Mouse (Mus musculus) forebrain, embryonic 15.5 days (tissue): Measurements from ENCODE around the gene Gab1. TPM values are rescaled to one million over a fixed set of nuclear protein-coding genes. Genes with fewer than 3 reads are reported as not detected.

Source experiments
- ATAC-seq: fragments of 200-750 bp; cut with Nextera tagmentation; replicated peaks from 2 replicates; pipeline ENCODE4 v1.8.0; 2017; ENCODE audit warnings: mild to moderate bottlenecking, moderate TSS enrichment, moderate library complexity
- H3K27ac ChIP-seq: fragments of 300-500 bp; sonication (generic); replicated peaks from 2 replicates; pipeline ENCODE4 v1.5.1; 2015; ENCODE audit warnings: mild to moderate bottlenecking, inconsistent platforms
- H3K27me3 ChIP-seq: fragments of 300-500 bp; sonication (generic); 2 replicates; pipeline ENCODE4 v1.6.1; 2015; ENCODE audit warnings: inconsistent platforms
- H3K36me3 ChIP-seq: fragments of 300-500 bp; sonication (generic); 2 replicates; pipeline ENCODE4 v1.6.1; 2015; ENCODE audit warnings: mild to moderate bottlenecking, inconsistent platforms
- H3K4me1 ChIP-seq: fragments of 300-500 bp; sonication (generic); 2 replicates; pipeline ENCODE4 v1.6.1; 2015; ENCODE audit warnings: inconsistent platforms
- H3K4me2 ChIP-seq: fragments of 300-500 bp; sonication (generic); replicated peaks from 2 replicates; pipeline ENCODE4 v1.6.1; 2015; ENCODE audit warnings: mild to moderate bottlenecking, inconsistent platforms
- H3K4me3 ChIP-seq: fragments of 300-500 bp; sonication (generic); 2 replicates; pipeline ENCODE4 v1.5.1; 2015; ENCODE audit warnings: mild to moderate bottlenecking, inconsistent platforms
- H3K9ac ChIP-seq: fragments of 300-500 bp; sonication (generic); replicated peaks from 2 replicates; pipeline ENCODE4 v1.6.1; 2015; ENCODE audit warnings: mild to moderate bottlenecking, inconsistent platforms
- H3K9me3 ChIP-seq: fragments of 300-500 bp; sonication (generic); 2 replicates; pipeline ENCODE4 v1.6.1; 2016; ENCODE audit warnings: inconsistent platforms
- WGBS: fragments of 180-500 bp; shearing (Covaris S2); methylation state at CpG from one replicate; pipeline ENCODE4 v1.1.7; 2015; ENCODE audit warnings: mixed read lengths; 5-methylcytosine and 5-hydroxymethylcytosine counted together
- polyA plus RNA-seq: library from polyadenylated mRNA; unstranded; fragments of >200 nt; fragmentation: Nextera tagmentation; extraction: Ambion mirVana; gene quantifications from 2 replicates; pipeline ENCODE4 v1.2.1, GENCODE M21; 2015

Gene Gab1
- polyA plus RNA-seq, 1 experiment from 2014 or later: 12.0 TPM

GRCm38 (mm10) chr8:80817065-80817464 is 63.3 kb downstream of the Gab1 start:
- H3K9me3 ChIP-seq: no peaks in the 10 kb centered on the region
- ATAC-seq: no peak
- H3K27me3 ChIP-seq: no peaks in the 10 kb centered on the region
- 95% methylated on average over 2 of the region's 2 CpGs for WGBS
- H3K36me3 ChIP-seq: no peaks in the 10 kb centered on the region
- no peak overlapping the region for H3K9ac ChIP-seq
- H3K4me3 ChIP-seq: no peak overlapping the region
- H3K27ac ChIP-seq: no peak overlapping the region
- H3K4me1 ChIP-seq: peaks cover 22% of the 10 kb centered on the region
- no peak overlapping the region for H3K4me2 ChIP-seq

GRCm38 (mm10) chr8:80815179-80815578 is 65.1 kb downstream of the Gab1 start:
- H3K9ac ChIP-seq: no peak overlapping the region
- H3K9me3 ChIP-seq: no peaks in the 10 kb centered on the region
- H3K4me1 ChIP-seq: peaks cover 19% of the 10 kb centered on the region
- no peak for ATAC-seq
- H3K4me3 ChIP-seq: no peak overlapping the region
- WGBS: 52% methylated on average over 6 of the region's 6 CpGs
- no peak overlapping the region for H3K27ac ChIP-seq
- no peaks in the 10 kb centered on the region for H3K36me3 ChIP-seq
- H3K27me3 ChIP-seq: no peaks in the 10 kb centered on the region
- H3K4me2 ChIP-seq: no peak overlapping the region

DNA sequence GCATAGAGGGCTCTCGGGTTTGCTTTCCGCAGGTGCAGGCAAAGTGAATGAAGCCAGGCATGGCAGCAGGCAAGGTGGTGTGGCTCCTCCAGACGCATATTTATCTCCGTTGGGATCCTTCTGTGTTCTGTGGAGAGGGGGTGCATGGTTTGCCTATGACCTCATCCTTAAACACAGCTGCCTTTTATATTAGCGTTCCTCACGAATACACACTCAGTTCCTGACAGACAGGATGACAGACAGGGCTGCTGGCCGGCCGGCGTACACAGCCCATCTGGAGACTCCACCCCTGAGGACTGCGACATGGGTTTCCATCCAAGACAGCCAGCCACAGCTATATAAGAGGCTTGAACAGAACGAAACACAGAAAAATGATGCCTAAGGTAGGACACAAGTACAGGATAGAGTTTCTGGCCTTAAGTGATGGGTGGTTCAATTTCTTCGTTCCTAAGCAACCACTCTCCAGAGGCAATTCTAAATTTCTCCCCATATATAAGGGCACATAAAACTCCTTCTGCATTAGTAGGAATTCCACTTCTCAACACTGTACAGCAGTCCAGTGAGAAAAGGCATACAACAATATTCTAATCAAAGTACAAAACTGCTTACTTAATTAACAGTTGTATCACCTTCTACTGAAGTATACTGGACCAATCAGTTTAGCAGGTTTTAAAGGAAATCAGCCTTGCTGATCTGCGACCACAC is 66.1 kb downstream of the Gab1 start:
- peak; percentile 67 for ATAC-seq

DNA sequence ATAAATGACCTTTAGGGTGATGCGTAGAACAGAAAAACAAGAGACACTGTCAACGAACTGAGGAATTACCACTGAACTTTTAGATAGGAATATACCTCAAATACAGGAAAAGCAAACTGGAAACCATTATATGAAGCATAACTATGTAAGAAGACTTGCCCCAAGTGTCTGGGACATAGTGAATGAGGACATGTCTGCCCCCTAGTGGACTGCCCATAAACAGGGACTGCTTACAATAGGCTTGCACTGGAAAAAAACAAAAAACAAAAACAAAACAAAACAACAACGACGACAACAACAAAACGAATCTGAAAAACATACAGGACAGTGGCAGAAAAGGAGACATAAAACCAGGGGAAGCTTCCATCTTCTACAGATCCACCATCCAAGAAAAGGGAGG is 66.9 kb downstream of the Gab1 start:
- H3K4me2 ChIP-seq: no peak overlapping the region
- no peaks in the 10 kb centered on the region for H3K36me3 ChIP-seq
- H3K4me1 ChIP-seq: peaks cover 24% of the 10 kb centered on the region
- H3K9ac ChIP-seq: no peak overlapping the region
- H3K27me3 ChIP-seq: no peaks in the 10 kb centered on the region
- no peak overlapping the region for H3K4me3 ChIP-seq
- ATAC-seq: no peak
- no peaks in the 10 kb centered on the region for H3K9me3 ChIP-seq
- 94% methylated on average over 5 of the region's 5 CpGs for WGBS
- H3K27ac ChIP-seq: no peak overlapping the region

More for the DNA sequence above, 66.1 kb downstream of the Gab1 start:
- Histone ChIP-seq H3K27me3 (no peaks in the 10 kb centered on the region), H3K4me3 (no peak overlapping the region), H3K9me3 (no peaks in the 10 kb centered on the region), H3K36me3 (no peaks in the 10 kb centered on the region), H3K4me1 (peaks cover 19% of the 10 kb centered on the region), H3K27ac (no peak overlapping the region), H3K9ac (no peak overlapping the region), H3K4me2 (no peak overlapping the region)
- WGBS: 29% methylated on average over 13 of the region's 13 CpGs

DNA sequence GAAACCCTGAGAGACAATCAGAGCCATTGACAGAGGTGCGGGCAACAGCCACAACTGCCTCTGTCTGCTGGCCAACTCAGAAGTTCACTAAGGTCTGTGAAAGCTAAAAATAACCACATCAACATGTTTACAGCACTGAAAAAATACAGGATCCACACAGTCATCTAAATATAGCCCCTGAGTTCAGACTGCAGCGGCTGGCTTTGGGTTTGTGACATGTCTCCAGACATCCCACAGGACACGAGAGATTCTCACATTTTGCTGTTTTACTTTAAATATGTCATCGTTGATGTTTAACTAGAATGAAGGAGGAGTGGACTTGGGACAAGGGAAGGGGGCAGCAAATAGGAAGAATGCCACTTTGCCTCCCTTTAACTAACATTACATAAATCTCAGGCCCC is 68.7 kb downstream of the Gab1 start:
- Histone ChIP-seq H3K27me3 (no peaks in the 10 kb centered on the region), H3K4me3 (no peak overlapping the region), H3K9me3 (no peaks in the 10 kb centered on the region), H3K9ac (no peak overlapping the region), H3K27ac (no peak overlapping the region), H3K4me2 (no peak overlapping the region), H3K4me1 (peaks cover 33% of the 10 kb centered on the region), H3K36me3 (no peaks in the 10 kb centered on the region)
- ATAC-seq: no peak
- WGBS: 85% methylated on average over 4 of the region's 4 CpGs

GRCm38 (mm10) chr8:80810916-80811315 is 69.4 kb downstream of the Gab1 start:
- no peak for ATAC-seq
- no peaks in the 10 kb centered on the region for H3K36me3 ChIP-seq
- H3K9ac ChIP-seq: no peak overlapping the region
- H3K4me1 ChIP-seq: peaks cover 33% of the 10 kb centered on the region
- H3K4me3 ChIP-seq: no peak overlapping the region
- H3K27me3 ChIP-seq: no peaks in the 10 kb centered on the region
- no peaks in the 10 kb centered on the region for H3K9me3 ChIP-seq
- WGBS: 80% methylated on average over 4 of the region's 4 CpGs
- no peak overlapping the region for H3K4me2 ChIP-seq
- H3K27ac ChIP-seq: no peak overlapping the region

DNA sequence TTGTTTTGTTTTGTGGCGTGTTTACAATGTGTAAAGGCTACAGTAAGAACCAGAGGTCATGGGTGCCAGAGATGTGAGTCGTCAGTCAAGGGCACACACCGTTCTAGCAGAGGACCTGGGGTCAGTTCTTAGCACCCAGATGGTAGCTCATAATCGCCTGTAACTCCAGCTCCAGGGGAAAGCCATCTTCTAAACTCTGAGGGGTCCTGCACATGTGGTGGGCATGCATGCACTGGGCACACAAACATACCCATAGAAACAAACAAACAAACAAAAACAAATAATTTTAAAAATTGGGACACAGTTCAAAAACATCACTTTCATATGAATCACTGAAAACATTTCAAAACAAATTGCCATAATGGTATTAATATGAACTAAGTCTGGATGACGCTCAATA is 69.9 kb downstream of the Gab1 start:
- no peak for ATAC-seq
- H3K27me3 ChIP-seq: no peaks in the 10 kb centered on the region
- H3K4me1 ChIP-seq: peaks cover 31% of the 10 kb centered on the region
- H3K36me3 ChIP-seq: no peaks in the 10 kb centered on the region
- H3K9me3 ChIP-seq: no peaks in the 10 kb centered on the region
- no peak overlapping the region for H3K4me2 ChIP-seq
- WGBS: 93% methylated on average over 5 of the region's 5 CpGs
- no peak overlapping the region for H3K27ac ChIP-seq
- H3K9ac ChIP-seq: no peak overlapping the region
- no peak overlapping the region for H3K4me3 ChIP-seq

GRCm38 (mm10) chr8:80807807-80808505 is 72.4 kb downstream of the Gab1 start:
- Histone ChIP-seq H3K4me2 (0 out of 2 replicates have a peak overlapping the region, but pooled peaks have one; percentile 4), H3K27ac (0 out of 2 replicates have a peak overlapping the region, but pooled peaks have one; percentile 31), H3K27me3 (no peaks in the 10 kb centered on the region), H3K4me3 (no peak overlapping the region), H3K9ac (no peak overlapping the region), H3K9me3 (no peaks in the 10 kb centered on the region), H3K36me3 (no peaks in the 10 kb centered on the region), H3K4me1 (peaks cover 25% of the 10 kb centered on the region)
- ATAC-seq: no peak
- WGBS: 25% methylated on average over 13 of the region's 13 CpGs

- no peak; the same call in 1 of the 2 replicates for ATAC-seq
- peak overlapping the region; percentile 2; the same call in 1 of the 2 replicates for H3K27ac ChIP-seq
- no peaks in the 10 kb centered on the region for H3K9me3 ChIP-seq
- H3K4me3 ChIP-seq: no peak overlapping the region
- WGBS: 11% methylated on average over 4 of the region's 4 CpGs
- H3K4me1 ChIP-seq: peaks cover 25% of the 10 kb centered on the region
- H3K36me3 ChIP-seq: no peaks in the 10 kb centered on the region
- no peak overlapping the region for H3K4me2 ChIP-seq
- H3K9ac ChIP-seq: no peak overlapping the region
- H3K27me3 ChIP-seq: no peaks in the 10 kb centered on the region
These were observed 76.2 kb downstream of the Gab1 start for GRCm38 (mm10) chr8:80804066-80804619.

- no peak for ATAC-seq
- no peak overlapping the region for H3K4me3 ChIP-seq
- H3K27ac ChIP-seq: no peak overlapping the region
- H3K9ac ChIP-seq: no peak overlapping the region
- H3K4me2 ChIP-seq: no peak overlapping the region
- H3K36me3 ChIP-seq: no peaks in the 10 kb centered on the region
- H3K4me1 ChIP-seq: peaks cover 9% of the 10 kb centered on the region
- H3K27me3 ChIP-seq: no peaks in the 10 kb centered on the region
- H3K9me3 ChIP-seq: no peaks in the 10 kb centered on the region
- WGBS: 93% methylated on average over 3 of the region's 3 CpGs
These were observed 81.5 kb downstream of the Gab1 start for GRCm38 (mm10) chr8:80798778-80799177.

GRCm38 (mm10) chr8:80798198-80798777 is 82.0 kb downstream of the Gab1 start:
- Histone ChIP-seq H3K9me3 (no peaks in the 10 kb centered on the region), H3K27ac (no peak overlapping the region)
- no peak for ATAC-seq

GRCm38 (mm10) chr8:80796070-80796469 is 84.2 kb downstream of the Gab1 start:
- Histone ChIP-seq H3K27ac (no peak overlapping the region), H3K4me1 (0 out of 2 replicates have a peak, but pooled peaks cover 8% of the 10 kb centered on the region), H3K4me2 (no peak overlapping the region), H3K36me3 (no peaks in the 10 kb centered on the region), H3K9me3 (no peaks in the 10 kb centered on the region), H3K4me3 (no peak overlapping the region), H3K9ac (no peak overlapping the region), H3K27me3 (no peaks in the 10 kb centered on the region)
- 56% methylated on average over 4 of the region's 4 CpGs for WGBS
- ATAC-seq: no peak

More at GRCm38 (mm10) chr8:80798198-80798777, 82.0 kb downstream of the Gab1 start:
- no peak overlapping the region for H3K9ac ChIP-seq
- 82% methylated on average over 7 of the region's 7 CpGs for WGBS
- no peak overlapping the region for H3K4me2 ChIP-seq
- H3K36me3 ChIP-seq: no peaks in the 10 kb centered on the region
- no peaks in the 10 kb centered on the region for H3K27me3 ChIP-seq
- peaks cover 8% of the 10 kb centered on the region; the same call in 1 of the 2 replicates for H3K4me1 ChIP-seq
- no peak overlapping the region for H3K4me3 ChIP-seq
